Mouse (Mus musculus): ENCODE data around the gene Manf. TPM values are rescaled to one million over a fixed set of nuclear protein-coding genes. Genes with fewer than 3 reads are reported as not detected.

Manf gene
- polyA plus RNA-seq, 1 experiment from 2014 or later, result 140 TPM

GRCm38 (mm10) chr9:106903099-106903790 lies 11.5 kb upstream of the Manf start:
- no peaks in the 10 kb centered on the region for H3K4me1 ChIP-seq (ENCODE audit: control insufficient read depth, low read depth, low read length)

GRCm38 (mm10) chr9:106901596-106901995 lies 9.8 kb upstream of the Manf start:
- H3K9me3 ChIP-seq (replicated peaks; ENCODE audit: control insufficient read depth, low read length), result no peaks in the 10 kb centered on the region
- no peak overlapping the region for H3K27ac ChIP-seq (ENCODE audit: low read length)
- ATAC-seq (ENCODE audit: low read depth), result no peak
- H3K4me1 ChIP-seq (ENCODE audit: control insufficient read depth, low read depth, low read length), result no peaks in the 10 kb centered on the region
- no peak overlapping the region for H3K4me2 ChIP-seq (ENCODE audit: low read depth, low read length)
- H3K27me3 ChIP-seq (ENCODE audit: control insufficient read depth, insufficient read depth, low read depth, low read length), result no peaks in the 10 kb centered on the region
- no peak overlapping the region for H3K4me3 ChIP-seq (ENCODE audit: low read depth, low read length)
- 60% methylated on average over 7 of the region's 7 CpGs for WGBS (ENCODE audit: insufficient replicate concordance)
- no peak overlapping the region for H3K9ac ChIP-seq (ENCODE audit: low read depth, low read length)
- no peaks in the 10 kb centered on the region for H3K36me3 ChIP-seq (ENCODE audit: control insufficient read depth, insufficient read depth)

More at GRCm38 (mm10) chr9:106903099-106903790, 11.5 kb upstream of the Manf start:
- H3K9ac ChIP-seq (ENCODE audit: low read depth, low read length), result no peak overlapping the region
- no peak overlapping the region for H3K4me2 ChIP-seq (ENCODE audit: low read depth, low read length)
- H3K27me3 ChIP-seq (ENCODE audit: control insufficient read depth, insufficient read depth, low read depth, low read length), result no peaks in the 10 kb centered on the region
- no peak overlapping the region for H3K27ac ChIP-seq (ENCODE audit: low read length)
- H3K9me3 ChIP-seq (replicated peaks; ENCODE audit: control insufficient read depth, low read length), result no peaks in the 10 kb centered on the region
- H3K4me3 ChIP-seq (ENCODE audit: low read depth, low read length), result no peak overlapping the region
- no peak for ATAC-seq (ENCODE audit: low read depth)
- 48% methylated on average over 4 of the region's 4 CpGs for WGBS (ENCODE audit: insufficient replicate concordance)
- H3K36me3 ChIP-seq (ENCODE audit: control insufficient read depth, insufficient read depth), result no peaks in the 10 kb centered on the region

- H3K4me1 ChIP-seq (ENCODE audit: control insufficient read depth, low read depth, low read length), result no peaks in the 10 kb centered on the region
- no peak overlapping the region for H3K4me2 ChIP-seq (ENCODE audit: low read depth, low read length)
- no peaks in the 10 kb centered on the region for H3K36me3 ChIP-seq (ENCODE audit: control insufficient read depth, insufficient read depth)
- no peak overlapping the region for H3K27ac ChIP-seq (ENCODE audit: low read length)
- no peak overlapping the region for H3K4me3 ChIP-seq (ENCODE audit: low read depth, low read length)
- WGBS (ENCODE audit: insufficient replicate concordance), result 52% methylated on average over 1 of the region's 1 CpGs
- H3K9ac ChIP-seq (ENCODE audit: low read depth, low read length), result no peak overlapping the region
- no peaks in the 10 kb centered on the region for H3K9me3 ChIP-seq (replicated peaks; ENCODE audit: control insufficient read depth, low read length)
- H3K27me3 ChIP-seq (ENCODE audit: control insufficient read depth, insufficient read depth, low read depth, low read length), result no peaks in the 10 kb centered on the region
- no peak for ATAC-seq (ENCODE audit: low read depth)
These were observed 7.1 kb upstream of the Manf start for GRCm38 (mm10) chr9:106898901-106899300.

- WGBS (ENCODE audit: insufficient replicate concordance), result 55% methylated on average over 3 of the region's 3 CpGs
- no peak overlapping the region for H3K4me2 ChIP-seq (ENCODE audit: low read depth, low read length)
- no peak for ATAC-seq (ENCODE audit: low read depth)
These were observed 1.5 kb upstream of the Manf start for GRCm38 (mm10) chr9:106893327-106893726.

GRCm38 (mm10) chr9:106892552-106892875 lies 735 bp upstream of the Manf start:
- peak overlapping the region; percentile 95 for H3K4me2 ChIP-seq (ENCODE audit: low read depth, low read length)
- H3K9ac ChIP-seq (ENCODE audit: low read depth, low read length), result peak overlapping the region; percentile 81
- no peaks in the 10 kb centered on the region for H3K9me3 ChIP-seq (replicated peaks; ENCODE audit: control insufficient read depth, low read length)
- peak overlapping the region; percentile 96 for H3K27ac ChIP-seq (ENCODE audit: low read length)
- peaks cover 26% of the 10 kb centered on the region for H3K36me3 ChIP-seq (ENCODE audit: control insufficient read depth, insufficient read depth)
- H3K4me1 ChIP-seq (ENCODE audit: control insufficient read depth, low read depth, low read length), result peaks cover 36% of the 10 kb centered on the region
- H3K4me3 ChIP-seq (ENCODE audit: low read depth, low read length), result peak overlapping the region; percentile 82
- 1% methylated on average over 9 of the region's 9 CpGs for WGBS (ENCODE audit: insufficient replicate concordance)
- H3K27me3 ChIP-seq (ENCODE audit: control insufficient read depth, insufficient read depth, low read depth, low read length), result no peaks in the 10 kb centered on the region
- ATAC-seq (ENCODE audit: low read depth), result no peak

More at GRCm38 (mm10) chr9:106893327-106893726, 1.5 kb upstream of the Manf start:
- H3K4me3 ChIP-seq (ENCODE audit: low read depth, low read length), result no peak overlapping the region
- H3K9me3 ChIP-seq (replicated peaks; ENCODE audit: control insufficient read depth, low read length), result no peaks in the 10 kb centered on the region
- H3K9ac ChIP-seq (ENCODE audit: low read depth, low read length), result no peak overlapping the region
- H3K36me3 ChIP-seq (ENCODE audit: control insufficient read depth, insufficient read depth), result peaks cover 22% of the 10 kb centered on the region
- H3K27ac ChIP-seq (ENCODE audit: low read length), result no peak overlapping the region
- no peaks in the 10 kb centered on the region for H3K27me3 ChIP-seq (ENCODE audit: control insufficient read depth, insufficient read depth, low read depth, low read length)
- peaks cover 28% of the 10 kb centered on the region for H3K4me1 ChIP-seq (ENCODE audit: control insufficient read depth, low read depth, low read length)

- Histone ChIP-seq H3K36me3 (ENCODE audit: control insufficient read depth, insufficient read depth) (peaks cover 26% of the 10 kb centered on the region), H3K27me3 (ENCODE audit: control insufficient read depth, insufficient read depth, low read depth, low read length) (no peaks in the 10 kb centered on the region), H3K27ac (ENCODE audit: low read length) (peak overlapping the region; percentile 88), H3K4me2 (ENCODE audit: low read depth, low read length) (peak overlapping the region; percentile 76), H3K4me3 (ENCODE audit: low read depth, low read length) (peak overlapping the region; percentile 82), H3K4me1 (ENCODE audit: control insufficient read depth, low read depth, low read length) (peaks cover 38% of the 10 kb centered on the region), H3K9ac (ENCODE audit: low read depth, low read length) (peak overlapping the region; percentile 93), H3K9me3 (replicated peaks; ENCODE audit: control insufficient read depth, low read length) (no peaks in the 10 kb centered on the region)
- under 1% methylated on average over 17 of the region's 17 CpGs for WGBS (ENCODE audit: insufficient replicate concordance)
- no peak for ATAC-seq (ENCODE audit: low read depth)
These were observed 438 bp downstream of the Manf start for GRCm38 (mm10) chr9:106891341-106891741.

GRCm38 (mm10) chr9:106890496-106891240 lies 1.1 kb downstream of the Manf start:
- Histone ChIP-seq H3K27me3 (ENCODE audit: control insufficient read depth, insufficient read depth, low read depth, low read length) (no peaks in the 10 kb centered on the region), H3K4me2 (ENCODE audit: low read depth, low read length) (peak overlapping the region; percentile 76), H3K9me3 (replicated peaks; ENCODE audit: control insufficient read depth, low read length) (no peaks in the 10 kb centered on the region), H3K36me3 (ENCODE audit: control insufficient read depth, insufficient read depth) (peaks cover 26% of the 10 kb centered on the region), H3K9ac (ENCODE audit: low read depth, low read length) (peak overlapping the region; percentile 93), H3K4me3 (ENCODE audit: low read depth, low read length) (peak overlapping the region; percentile 82), H3K27ac (ENCODE audit: low read length) (no peak overlapping the region), H3K4me1 (ENCODE audit: control insufficient read depth, low read depth, low read length) (peaks cover 41% of the 10 kb centered on the region)
- 61% methylated on average over 8 of the region's 8 CpGs for WGBS (ENCODE audit: insufficient replicate concordance)
- ATAC-seq (ENCODE audit: low read depth), result no peak

- Histone ChIP-seq H3K27ac (ENCODE audit: low read length) (no peak overlapping the region), H3K36me3 (ENCODE audit: control insufficient read depth, insufficient read depth) (peaks cover 29% of the 10 kb centered on the region), H3K4me3 (ENCODE audit: low read depth, low read length) (no peak overlapping the region), H3K9me3 (replicated peaks; ENCODE audit: control insufficient read depth, low read length) (no peaks in the 10 kb centered on the region), H3K27me3 (ENCODE audit: control insufficient read depth, insufficient read depth, low read depth, low read length) (no peaks in the 10 kb centered on the region), H3K4me2 (ENCODE audit: low read depth, low read length) (0 out of 2 replicates have a peak overlapping the region, but pooled peaks have one; percentile 2), H3K9ac (ENCODE audit: low read depth, low read length) (no peak overlapping the region), H3K4me1 (ENCODE audit: control insufficient read depth, low read depth, low read length) (peaks cover 54% of the 10 kb centered on the region)
- no peak for ATAC-seq (ENCODE audit: low read depth)
- WGBS (ENCODE audit: insufficient replicate concordance), result 79% methylated on average over 9 of the region's 9 CpGs
These were observed 2.5 kb downstream of the Manf start for GRCm38 (mm10) chr9:106889321-106889720.

GRCm38 (mm10) chr9:106888346-106888745 lies 3.4 kb downstream of the Manf start:
- Histone ChIP-seq H3K9ac (ENCODE audit: low read depth, low read length) (no peak overlapping the region; the same call in 1 of the 2 replicates), H3K27ac (ENCODE audit: low read length) (no peak overlapping the region), H3K4me2 (ENCODE audit: low read depth, low read length) (peak overlapping the region; percentile 89; the same call in 1 of the 2 replicates), H3K9me3 (replicated peaks; ENCODE audit: control insufficient read depth, low read length) (no peaks in the 10 kb centered on the region), H3K4me1 (ENCODE audit: control insufficient read depth, low read depth, low read length) (peaks cover 58% of the 10 kb centered on the region), H3K36me3 (ENCODE audit: control insufficient read depth, insufficient read depth) (peaks cover 32% of the 10 kb centered on the region), H3K27me3 (ENCODE audit: control insufficient read depth, insufficient read depth, low read depth, low read length) (no peaks in the 10 kb centered on the region), H3K4me3 (ENCODE audit: low read depth, low read length) (no peak overlapping the region)
- ATAC-seq (ENCODE audit: low read depth), result no peak
- WGBS (ENCODE audit: insufficient replicate concordance), result 90% methylated on average over 3 of the region's 3 CpGs

Measured in liver, embryonic 16.5 days (tissue).